Mouse (Mus musculus) heart, postnatal 10 days (tissue): ENCODE data around the gene Scgb2b15. TPM values are rescaled to one million over a fixed set of nuclear protein-coding genes. Genes with fewer than 3 reads are reported as not detected.
"Not testable (repeated sequence)": the region's sequence is repeated elsewhere in the genome, so short reads cannot be mapped to it uniquely, and the experiment has no call there.

ENCODE experiments used
- DNase-seq, 2 experiments: peaks; one replicate each; pipeline ENCODE4 v3.0.0; 2021
- intact Hi-C: fragments of 180-260 bp; cut with DNase I; formaldehyde crosslinking; loops from one replicate; pipeline ENCODE4 v1.15.1; 2025
- total RNA-seq, 2 experiments: library from RNA; stranded (reverse); gene quantifications; 2 replicates each; pipeline ENCODE4 v1.2.3; 2021

Scgb2b15 gene
- total RNA-seq = not detected

GRCm38 (mm10) chr7:32829562-32829961 lies at the start of gene Scgb2b15:
TSS of gene Scgb2b15 (minus strand) at chr7:32829662.
- DNase-seq, intact Hi-C loops: not testable (repeated sequence)

GRCm38 (mm10) chr7:32836254-32836653 lies 6.8 kb upstream of the Scgb2b15 start, which contains the start of gene Scgb1b15:
TSS of gene Scgb1b15 (plus strand) at chr7:32836554.
- intact Hi-C loops, DNase-seq: not testable (repeated sequence)

Other genes starting within 250 kb of the Scgb2b15 start
- not detected for gene Scgb1b15, start 6.9 kb upstream of the Scgb2b15 start, total RNA-seq
- not detected for gene Scgb2b17, start 226.9 kb upstream of the Scgb2b15 start, total RNA-seq
- not detected for gene Scgb1b17, start 233.8 kb upstream of the Scgb2b15 start, total RNA-seq